Mouse (Mus musculus) cerebellum, adult 11-12 months (tissue): ENCODE results near the gene Ambra1.

Source experiments
- DNase-seq: peaks from one replicate; pipeline ENCODE4 v3.0.0; 2022

The Ambra1 gene

GRCm38 (mm10) chr2:91876000-91876805, 146.3 kb downstream of the Ambra1 start:
- DNase-seq: no peak

- no peak for DNase-seq
These were observed 146.8 kb downstream of the Ambra1 start for GRCm38 (mm10) chr2:91876806-91877140.

GRCm38 (mm10) chr2:91878387-91879180, 148.7 kb downstream of the Ambra1 start:
- no peak for DNase-seq

GRCm38 (mm10) chr2:91883961-91884360, 154.0 kb downstream of the Ambra1 start:
- DNase-seq: peak; percentile 37

GRCm38 (mm10) chr2:91884616-91885015, 154.7 kb downstream of the Ambra1 start:
- no peak for DNase-seq

GRCm38 (mm10) chr2:91894716-91895115, 164.8 kb downstream of the Ambra1 start:
- DNase-seq: no peak

- DNase-seq: no peak
These were observed 165.5 kb downstream of the Ambra1 start for GRCm38 (mm10) chr2:91895401-91895800.

- no peak for DNase-seq
These were observed 168.0 kb downstream of the Ambra1 start for GRCm38 (mm10) chr2:91897968-91898367.

GRCm38 (mm10) chr2:91899141-91899540, 169.2 kb downstream of the Ambra1 start:
- no peak for DNase-seq

- no peak for DNase-seq
These were observed 170.5 kb downstream of the Ambra1 start for GRCm38 (mm10) chr2:91900431-91900830.

GRCm38 (mm10) chr2:91902336-91902735, 172.4 kb downstream of the Ambra1 start:
- DNase-seq: peak; percentile 59

- no peak for DNase-seq
These were observed 173.4 kb downstream of the Ambra1 start for GRCm38 (mm10) chr2:91903171-91903925.

- DNase-seq: no peak
These were observed 174.8 kb downstream of the Ambra1 start for GRCm38 (mm10) chr2:91904618-91905307.

GRCm38 (mm10) chr2:91906141-91906540, 176.2 kb downstream of the Ambra1 start:
- no peak for DNase-seq

- DNase-seq: no peak
These were observed 182.7 kb downstream of the Ambra1 start for GRCm38 (mm10) chr2:91912616-91913015.

- DNase-seq: no peak
These were observed 183.6 kb downstream of the Ambra1 start for GRCm38 (mm10) chr2:91913328-91914110.

GRCm38 (mm10) chr2:91916346-91916977, 186.5 kb downstream of the Ambra1 start:
- no peak for DNase-seq

GRCm38 (mm10) chr2:91917096-91917495, 187.2 kb downstream of the Ambra1 start:
- no peak for DNase-seq

- no peak for DNase-seq
These were observed 190.2 kb downstream of the Ambra1 start for GRCm38 (mm10) chr2:91920130-91920529.

- peak; percentile 18 for DNase-seq
These were observed 191.4 kb downstream of the Ambra1 start for GRCm38 (mm10) chr2:91921181-91921789.
